Mouse (Mus musculus) thymus, postnatal 25 days (tissue): ENCODE measurements at regions not wholly inside any gene's neighbourhood (a gene's known extent, or its start where the extent isn't known, plus 50 kb on each side); places are given as distances from the start of the nearest gene placed in this dataset.

ENCODE experiments used
- DNase-seq: peaks from one replicate; pipeline ENCODE4 v3.0.0; 2022

GRCm38 (mm10) chr2:167751585-167751984, 62.0 kb upstream of the Tmem189 start:
- no peak for DNase-seq

GRCm38 (mm10) chr2:167748297-167748696, 58.7 kb upstream of the Tmem189 start:
- no peak for DNase-seq

- no peak for DNase-seq
Observed at GRCm38 (mm10) chr2:167747164-167747843, 57.7 kb upstream of the Tmem189 start.

GRCm38 (mm10) chr2:167746344-167746743, 56.7 kb upstream of the Tmem189 start:
- no peak for DNase-seq

- DNase-seq, result no peak
Observed at GRCm38 (mm10) chr2:167745409-167745808, 55.8 kb upstream of the Tmem189 start.

GRCm38 (mm10) chr2:167744080-167744479, 54.5 kb upstream of the Tmem189 start:
- DNase-seq, result no peak

GRCm38 (mm10) chr2:167742479-167742878, 52.9 kb upstream of the Tmem189 start:
- DNase-seq, result no peak

- no peak for DNase-seq
Observed at GRCm38 (mm10) chr2:167740516-167741189, 51.0 kb upstream of the Tmem189 start.
